Mouse (Mus musculus): ENCODE measurements at regions not wholly inside any gene's neighbourhood (a gene's known extent, or its start where the extent isn't known, plus 50 kb on each side); places are given as distances from the start of the nearest gene placed in this dataset.

- DNase-seq (ENCODE audit: extremely low spot score in 1 of 2, low spot score in 1 of 2): no peak
These were observed 57.8 kb upstream of the Arl15 start for GRCm38 (mm10) chr13:113736468-113736867.

GRCm38 (mm10) chr13:113735611-113736285, 58.6 kb upstream of the Arl15 start:
- DNase-seq (ENCODE audit: extremely low spot score in 1 of 2, low spot score in 1 of 2): no peak

- DNase-seq (ENCODE audit: extremely low spot score in 1 of 2, low spot score in 1 of 2): peak; percentile 16 to 18
These were observed 60.0 kb upstream of the Arl15 start for GRCm38 (mm10) chr13:113734134-113734794.

GRCm38 (mm10) chr13:113733734-113734133, 60.6 kb upstream of the Arl15 start:
- no peak for DNase-seq (ENCODE audit: extremely low spot score in 1 of 2, low spot score in 1 of 2)

GRCm38 (mm10) chr13:113730776-113731400, 63.4 kb upstream of the Arl15 start:
- DNase-seq (ENCODE audit: extremely low spot score in 1 of 2, low spot score in 1 of 2): no peak

- no peak for DNase-seq (ENCODE audit: extremely low spot score in 1 of 2, low spot score in 1 of 2)
These were observed 64.1 kb upstream of the Arl15 start for GRCm38 (mm10) chr13:113730062-113730775.

- no peak for DNase-seq (ENCODE audit: extremely low spot score in 1 of 2, low spot score in 1 of 2)
These were observed 64.7 kb upstream of the Arl15 start for GRCm38 (mm10) chr13:113729574-113729973.

- no peak for DNase-seq (ENCODE audit: extremely low spot score in 1 of 2, low spot score in 1 of 2)
These were observed 64.6 kb upstream of the Hspb3 start for GRCm38 (mm10) chr13:113728111-113728510.

GRCm38 (mm10) chr13:113724881-113725837, 61.7 kb upstream of the Hspb3 start:
- no peak for DNase-seq (ENCODE audit: extremely low spot score in 1 of 2, low spot score in 1 of 2)

GRCm38 (mm10) chr13:113715231-113715630, 51.8 kb upstream of the Hspb3 start:
- DNase-seq (ENCODE audit: extremely low spot score in 1 of 2, low spot score in 1 of 2): no peak

- no peak for DNase-seq (ENCODE audit: extremely low spot score in 1 of 2, low spot score in 1 of 2)
These were observed 50.4 kb upstream of the Hspb3 start for GRCm38 (mm10) chr13:113713844-113714243.
